Mouse (Mus musculus) brain, embryonic 14.5 days (tissue): ENCODE results near the gene Msi2. TPM values are rescaled to one million over a fixed set of nuclear protein-coding genes. Genes with fewer than 3 reads are reported as not detected.
A peak's percentile ranks its signal among the peaks of the same experiment; 100 is the strongest.

ENCODE experiments used
- DNase-seq: peaks from one replicate; pipeline ENCODE4 v3.0.0-alpha.2; 2011; ENCODE audit warnings: low read depth
- CTCF ChIP-seq: fragments of 200-500 bp; IDR thresholded peaks from 2 replicates; pipeline ENCODE4 v1.5.1; 2012; ENCODE audit warnings: inconsistent platforms, mild to moderate bottlenecking, moderate library complexity, borderline replicate concordance; ENCODE audit not compliant: insufficient read depth, insufficient read length; ENCODE audit errors: extremely low read depth
- POLR2A ChIP-seq: fragments of 200-500 bp; IDR thresholded peaks from 2 replicates; pipeline ENCODE4 v1.6.1; 2012; ENCODE audit warnings: mild to moderate bottlenecking, inconsistent platforms, borderline replicate concordance; ENCODE audit not compliant: poor library complexity, insufficient read depth, insufficient read length, severe bottlenecking; ENCODE audit errors: extremely low read depth
- polyA plus RNA-seq: library from polyadenylated mRNA; depleted of rRNA; stranded (reverse); fragments of >200 nt; gene quantifications from 2 replicates; pipeline ENCODE4 v1.2.3, GENCODE M21; 2012

Gene Msi2
- polyA plus RNA-seq, 1 experiment, result 90.4 TPM

DNA sequence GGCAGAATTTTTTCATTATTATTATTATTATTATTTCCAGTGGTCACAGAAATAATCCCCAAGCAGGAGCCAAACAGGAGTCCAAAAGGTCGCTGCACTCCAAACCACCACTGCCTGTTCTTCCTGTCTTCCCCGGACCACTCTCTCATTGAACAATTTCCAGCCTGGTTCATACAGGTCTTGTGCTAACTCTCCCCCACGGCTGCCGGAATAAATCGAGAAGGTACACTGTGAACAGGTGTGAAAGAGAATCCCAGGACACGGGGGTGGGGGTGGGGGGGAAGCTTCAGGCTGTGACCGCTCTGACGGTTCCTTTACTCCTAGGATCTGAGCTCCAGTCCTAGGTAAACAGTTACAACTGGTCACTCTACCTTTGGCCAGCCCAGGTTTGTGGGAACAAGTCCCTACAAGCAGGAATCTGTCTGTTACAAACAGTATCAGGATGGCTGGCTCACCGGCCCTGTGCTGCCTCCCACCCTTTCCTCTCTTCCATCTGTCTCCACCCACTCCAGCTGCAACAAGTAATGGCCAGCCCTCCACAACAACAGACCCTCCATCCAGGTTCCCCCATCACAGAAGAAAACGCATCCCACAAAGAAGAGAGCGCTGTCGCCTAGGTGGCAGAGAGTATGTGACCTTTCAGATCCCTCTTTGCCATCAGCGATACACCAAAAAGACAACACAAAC is 136.1 kb downstream of the Msi2 start:
- DNase-seq, result no peak
- TF ChIP-seq CTCF (no peak), POLR2A (no peak)

DNA sequence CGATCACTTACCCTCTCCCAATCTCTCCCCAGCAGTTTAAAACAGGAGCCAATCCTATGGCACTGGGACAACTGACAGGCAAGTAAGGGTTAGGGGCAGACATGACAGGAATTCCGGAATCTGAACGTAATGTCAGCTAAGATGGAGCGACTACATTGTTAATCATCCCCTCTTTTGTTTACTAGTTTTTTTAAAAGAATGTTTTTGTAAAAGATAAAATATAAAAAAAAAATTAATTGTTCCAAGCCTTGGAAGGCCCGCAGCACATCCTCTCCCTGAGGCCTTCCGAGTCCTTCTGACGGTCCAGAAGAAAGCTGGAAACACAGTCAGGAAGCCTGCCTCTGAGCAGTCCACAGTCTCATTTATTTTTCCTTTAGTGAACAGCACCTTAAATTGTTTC is 136.9 kb downstream of the Msi2 start:
- no peak for DNase-seq
- TF ChIP-seq POLR2A (no peak), CTCF (no peak)

DNA sequence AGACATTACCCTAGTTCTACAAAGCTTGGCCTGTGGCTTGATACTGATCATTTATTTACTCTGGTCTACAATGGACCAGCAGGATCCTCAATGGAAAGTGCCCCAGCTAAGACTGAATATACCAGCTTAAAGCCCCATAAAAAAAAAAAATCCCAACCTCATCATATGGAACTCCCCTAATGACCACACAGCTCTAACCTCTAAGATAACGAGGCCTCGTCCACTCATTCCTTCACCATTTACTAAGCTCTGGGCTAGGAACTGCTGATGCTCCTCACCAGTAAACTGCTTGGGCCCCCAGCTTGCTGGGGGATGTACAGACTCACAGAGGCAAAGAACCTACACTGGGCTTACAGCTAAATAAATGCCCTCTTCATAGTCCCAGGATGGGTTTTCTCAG is 139.6 kb downstream of the Msi2 start:
- TF ChIP-seq POLR2A (no peak), CTCF (no peak)
- DNase-seq, result no peak

DNA sequence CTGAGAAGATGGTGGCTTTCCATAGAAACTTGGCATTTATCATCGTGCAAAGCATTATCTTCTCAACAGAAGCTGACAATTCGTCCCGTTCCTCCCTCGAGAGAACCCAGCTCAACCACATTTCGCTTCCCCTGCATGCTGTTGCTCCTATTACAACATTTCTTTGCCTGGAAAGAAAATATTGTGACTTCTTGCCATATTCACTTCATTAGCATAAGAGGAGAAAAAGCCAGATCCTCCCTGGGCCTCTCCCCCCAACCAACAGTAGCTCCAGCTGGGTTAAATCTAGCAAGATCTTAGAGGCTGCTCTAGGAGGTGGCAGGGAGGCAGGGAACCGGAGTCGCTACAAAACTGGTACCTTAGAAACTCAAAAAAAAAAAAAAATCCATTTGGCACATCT is 141.2 kb downstream of the Msi2 start:
- peak; percentile 75 for DNase-seq
- TF ChIP-seq CTCF (no peak), POLR2A (no peak)

DNA sequence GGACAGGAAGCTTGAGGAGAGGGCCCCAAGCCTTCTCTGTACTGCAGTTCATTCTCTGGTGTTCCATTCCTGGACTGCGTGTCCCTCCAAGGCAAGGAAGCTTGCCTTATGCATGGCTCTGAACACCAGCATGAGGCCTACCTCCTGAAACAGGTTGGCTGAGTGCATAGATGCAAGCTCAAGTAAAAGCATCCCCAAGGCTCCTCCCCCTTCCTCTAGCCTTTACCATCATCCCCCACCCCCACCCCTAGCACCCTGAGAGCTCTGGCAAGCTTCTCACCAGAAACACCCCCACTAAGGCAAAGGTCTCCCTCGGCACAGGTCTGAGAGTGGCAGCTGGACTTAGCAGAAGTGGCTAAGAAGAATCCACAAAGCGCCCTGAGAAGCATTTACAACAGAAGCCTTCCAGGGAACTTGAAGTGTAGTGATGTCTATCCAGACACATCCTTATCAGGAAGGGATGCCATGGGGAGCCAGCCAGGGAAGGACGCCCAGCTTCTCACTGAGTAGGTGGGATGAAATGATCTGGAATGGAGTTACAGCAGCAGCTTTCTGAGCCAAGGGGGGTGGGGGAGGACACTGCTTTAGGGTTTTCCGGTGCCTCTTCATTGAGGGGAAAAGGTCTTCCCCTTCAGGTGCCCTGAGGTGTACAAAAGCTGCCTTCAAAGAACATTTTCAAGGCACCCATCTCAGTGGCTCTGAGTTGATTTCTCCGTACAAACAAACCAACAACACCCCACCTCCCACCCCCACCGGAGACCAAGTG is 141.9 kb downstream of the Msi2 start:
- no peak for TF ChIP-seq CTCF
- TF ChIP-seq POLR2A, result no peak

DNA sequence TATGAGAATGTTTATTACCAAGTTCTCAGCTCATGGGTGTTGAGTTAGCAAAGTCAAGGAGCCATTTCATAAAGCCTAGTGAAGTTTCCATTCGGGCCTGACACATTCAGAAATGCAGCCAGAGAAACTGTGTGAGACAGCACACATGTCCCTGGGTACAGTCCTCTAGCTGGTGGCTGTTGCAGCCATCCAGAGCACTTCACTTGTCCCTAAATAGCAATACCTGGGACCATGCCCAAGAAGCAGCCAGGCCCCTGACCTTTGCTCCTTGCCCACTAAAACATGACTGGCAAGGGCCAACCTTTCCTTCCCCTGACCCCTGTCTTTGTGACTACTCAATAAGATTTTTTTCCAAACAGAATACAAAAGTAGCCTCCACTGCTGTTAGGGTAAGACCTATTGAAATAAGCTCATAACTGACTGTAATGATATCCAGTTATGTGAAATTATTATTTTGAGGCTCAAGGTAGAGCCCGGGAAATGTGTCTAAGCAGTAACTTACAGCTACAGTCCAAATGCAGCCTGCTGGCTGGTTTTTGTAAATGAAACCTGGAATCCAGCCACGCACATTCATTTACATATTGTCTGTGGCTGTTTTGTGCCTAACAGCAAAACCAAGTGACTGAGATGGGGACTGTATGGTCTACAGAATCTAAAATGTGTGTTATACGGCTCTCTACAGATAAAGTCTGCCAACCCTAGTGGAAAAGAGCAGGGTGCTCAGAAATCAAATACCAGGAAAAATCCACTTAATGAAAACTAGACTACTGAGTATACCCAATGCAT is 143.5 kb downstream of the Msi2 start:
- DNase-seq, result peak; percentile 91
- TF ChIP-seq POLR2A (no peak), CTCF (peak; percentile 25; the same call in 1 of the 2 replicates)

More for the DNA sequence above, 141.9 kb downstream of the Msi2 start:
- no peak for DNase-seq

DNA sequence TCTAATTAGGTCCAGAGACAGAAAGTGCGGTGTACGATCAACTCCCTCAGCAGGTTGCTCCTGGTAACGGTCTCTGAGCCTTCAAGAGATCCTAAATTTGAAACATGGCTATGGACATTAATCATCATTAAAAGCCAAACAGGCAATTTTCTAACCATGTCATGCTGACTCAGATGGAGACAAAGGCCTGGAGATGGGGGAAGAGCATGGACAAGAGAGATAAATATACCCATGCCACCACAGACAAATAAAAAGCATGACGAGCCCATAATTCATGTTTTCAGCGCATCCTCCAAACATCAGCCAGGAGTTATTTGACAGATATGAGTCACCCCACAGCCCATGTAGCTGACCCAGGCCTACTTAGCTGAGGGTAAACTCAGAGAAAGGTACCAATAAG is 145.3 kb downstream of the Msi2 start:
- TF ChIP-seq CTCF, result no peak
- no peak for DNase-seq

DNA sequence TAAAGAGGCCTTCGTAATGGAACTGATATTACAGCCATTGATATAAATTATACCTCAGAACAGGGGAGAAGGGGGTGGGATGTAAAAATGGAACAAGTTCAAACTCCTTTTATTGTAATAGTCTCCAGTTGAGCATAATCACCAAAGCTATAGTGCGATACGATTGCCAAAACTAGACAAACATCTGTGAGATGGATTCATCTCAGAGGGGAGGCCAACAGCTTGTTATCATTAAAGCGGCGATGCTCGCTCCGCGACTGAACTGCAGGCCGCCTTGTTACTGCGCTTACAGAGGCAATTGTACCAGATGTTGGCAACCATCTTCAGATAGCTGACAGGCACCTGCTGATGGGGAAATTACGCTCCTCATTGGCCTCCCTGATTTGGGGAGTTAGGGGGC is 145.9 kb downstream of the Msi2 start:
- TF ChIP-seq CTCF (no peak), POLR2A (no peak)
- DNase-seq, result peak; percentile 81

DNA sequence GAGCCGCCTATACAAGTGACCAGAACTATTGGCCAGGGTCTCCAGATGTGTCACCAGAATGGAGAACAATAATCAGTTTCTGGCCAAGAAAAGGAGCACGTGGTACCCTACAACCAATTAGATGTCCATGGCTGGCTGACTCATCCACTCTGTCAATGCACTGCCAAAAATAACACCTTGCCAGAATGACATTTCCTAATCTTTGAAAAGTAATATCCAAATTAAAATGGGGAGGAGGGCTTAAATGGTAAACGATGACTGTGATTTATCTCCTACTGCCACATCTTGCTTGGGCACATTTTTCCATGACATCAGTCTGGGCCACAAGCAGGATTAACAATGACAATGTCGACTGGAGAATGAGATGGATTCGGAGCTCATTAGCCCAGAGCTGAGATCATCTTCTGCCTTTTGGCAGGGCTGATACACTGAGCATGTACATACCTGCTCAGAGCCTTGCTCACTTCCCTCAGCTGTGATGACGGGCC is 147.6 kb downstream of the Msi2 start:
- no peak for DNase-seq

DNA sequence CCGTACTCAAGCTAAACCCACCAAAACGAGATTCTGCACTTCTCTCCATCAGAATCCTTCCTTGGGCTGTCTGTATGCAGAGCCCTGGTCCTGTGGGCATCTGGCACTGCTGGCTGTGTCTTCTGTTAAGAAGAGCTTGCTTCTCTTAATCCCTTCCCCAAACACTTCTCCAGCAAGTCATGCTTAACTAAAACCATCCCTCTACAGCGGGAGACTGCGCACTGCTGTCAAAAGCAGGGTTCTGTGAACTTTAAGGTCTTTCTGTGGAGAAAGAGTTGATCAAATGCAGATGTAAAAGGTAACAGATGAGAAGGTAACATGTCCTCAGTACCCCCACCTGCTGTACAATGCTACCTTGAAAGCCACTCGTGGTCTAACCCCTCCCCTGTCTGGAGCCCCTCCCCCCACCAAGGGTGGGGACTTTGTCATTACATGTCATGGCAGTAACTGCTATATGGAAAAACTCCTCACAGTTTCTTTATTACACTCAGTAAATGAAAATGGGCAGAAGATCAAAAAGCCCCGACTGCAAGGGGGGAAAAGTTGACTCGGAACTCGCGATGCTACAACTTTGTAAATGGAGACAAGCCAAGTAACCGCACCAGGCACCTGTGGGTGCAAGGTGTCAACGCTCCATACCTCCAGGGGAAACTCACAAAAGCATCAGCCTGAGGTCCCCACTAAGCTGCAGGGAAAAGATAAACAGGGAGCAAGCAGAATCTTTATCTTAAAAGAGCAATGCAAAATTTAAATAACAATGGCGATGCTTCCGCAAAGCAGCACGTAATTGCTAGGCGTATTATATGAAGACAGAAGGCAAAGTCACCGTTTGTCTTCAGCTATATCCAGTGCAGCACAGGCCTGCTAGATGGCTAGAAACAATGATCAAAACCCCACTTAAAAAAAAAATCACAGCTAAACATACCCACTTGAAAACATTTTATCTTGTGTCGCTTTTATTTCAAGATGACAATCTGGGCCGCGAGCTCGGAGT is 151.4 kb downstream of the Msi2 start:
- peak; percentile 56 for DNase-seq
- TF ChIP-seq POLR2A (no peak), CTCF (no peak)

More for the DNA sequence above, 147.6 kb downstream of the Msi2 start:
- no peak for TF ChIP-seq POLR2A
- no peak for TF ChIP-seq CTCF

DNA sequence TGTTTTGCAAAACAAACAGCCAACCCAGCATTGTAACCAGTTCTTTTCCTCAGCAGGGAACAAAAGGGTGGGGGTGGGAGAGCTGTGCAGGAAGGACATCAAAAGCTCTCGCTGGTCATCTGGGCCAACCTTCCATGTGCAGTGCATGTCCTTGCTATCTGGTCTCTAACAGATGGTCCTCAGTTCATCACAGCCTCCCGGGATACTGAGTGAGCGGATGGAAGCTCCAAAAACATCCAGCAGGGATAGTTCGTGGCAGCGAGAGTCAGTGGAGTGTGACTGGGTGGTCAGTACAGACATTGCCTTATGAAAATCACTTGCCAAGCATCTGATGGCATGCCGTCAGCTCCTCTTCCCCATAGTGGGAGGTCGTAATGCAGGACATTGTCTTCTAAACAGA is 153.5 kb downstream of the Msi2 start:
- DNase-seq, result no peak
- TF ChIP-seq CTCF (no peak), POLR2A (no peak)
